Mouse (Mus musculus) heart, adult 18-20 months (tissue): ENCODE results near the gene 4931406C07Rik. TPM values are rescaled to one million over a fixed set of nuclear protein-coding genes. Genes with fewer than 3 reads are reported as not detected.

ENCODE experiments used
- DNase-seq, 2 experiments: peaks; one replicate each; pipeline ENCODE4 v3.0.0; 2021 to 2022; ENCODE audit warnings: mixed read lengths in 1 of 2
- microRNA-seq, 2 experiments: library from miRNA; unstranded; fragments of <30 nt; microRNA quantifications; one replicate each; pipeline ENCODE4 v1.2.0; 2022
- total RNA-seq, 2 experiments: library from RNA; stranded (reverse); gene quantifications; 2 replicates each; pipeline ENCODE4 v1.2.3; 2021

The 4931406C07Rik gene
- total RNA-seq, 2 experiments from 2014 or later = 4.2 to 11.9 TPM

- peak; percentile 7 to 17 for DNase-seq
These were observed 67.0 kb downstream of the 4931406C07Rik start, which contains the start of gene Vstm5 for GRCm38 (mm10) chr9:15239042-15239925. Gene Vstm5 (plus strand): TSS chr9:15239045.

DNA sequence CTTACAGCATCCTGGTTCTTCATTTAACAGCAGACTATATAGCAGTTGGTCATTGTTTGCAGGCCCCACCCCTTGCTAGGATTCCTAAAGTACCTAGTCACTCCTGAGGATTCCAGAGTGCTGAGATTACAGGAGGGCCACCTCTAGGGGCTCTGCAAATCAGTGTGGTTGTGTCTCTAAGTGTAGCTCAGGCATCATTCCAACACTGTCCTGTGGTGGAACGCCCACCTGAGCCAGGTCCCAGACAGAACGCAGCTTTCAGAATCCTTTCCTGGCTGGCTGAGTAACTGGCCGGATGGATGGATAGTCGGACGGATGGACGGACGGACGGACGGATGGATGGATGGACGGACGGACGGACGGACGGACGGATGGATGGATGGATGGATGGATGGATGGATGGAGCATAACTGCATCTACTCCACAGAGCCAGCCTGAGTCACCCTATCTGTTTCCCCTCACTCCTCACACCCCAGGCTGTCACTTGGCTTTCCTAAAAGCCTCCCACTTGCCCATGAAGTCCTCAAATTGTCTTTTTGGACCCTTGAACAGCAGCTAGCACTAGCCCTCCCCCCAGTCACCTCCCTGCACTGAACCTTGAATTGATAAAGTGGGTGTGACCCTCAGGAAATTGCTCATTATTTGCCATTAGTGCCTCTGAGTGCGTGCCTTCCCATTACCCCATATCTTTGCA, 67.8 kb downstream of the 4931406C07Rik start:
- peak in 1 of 2 experiments; percentile 7 for DNase-seq

DNA sequence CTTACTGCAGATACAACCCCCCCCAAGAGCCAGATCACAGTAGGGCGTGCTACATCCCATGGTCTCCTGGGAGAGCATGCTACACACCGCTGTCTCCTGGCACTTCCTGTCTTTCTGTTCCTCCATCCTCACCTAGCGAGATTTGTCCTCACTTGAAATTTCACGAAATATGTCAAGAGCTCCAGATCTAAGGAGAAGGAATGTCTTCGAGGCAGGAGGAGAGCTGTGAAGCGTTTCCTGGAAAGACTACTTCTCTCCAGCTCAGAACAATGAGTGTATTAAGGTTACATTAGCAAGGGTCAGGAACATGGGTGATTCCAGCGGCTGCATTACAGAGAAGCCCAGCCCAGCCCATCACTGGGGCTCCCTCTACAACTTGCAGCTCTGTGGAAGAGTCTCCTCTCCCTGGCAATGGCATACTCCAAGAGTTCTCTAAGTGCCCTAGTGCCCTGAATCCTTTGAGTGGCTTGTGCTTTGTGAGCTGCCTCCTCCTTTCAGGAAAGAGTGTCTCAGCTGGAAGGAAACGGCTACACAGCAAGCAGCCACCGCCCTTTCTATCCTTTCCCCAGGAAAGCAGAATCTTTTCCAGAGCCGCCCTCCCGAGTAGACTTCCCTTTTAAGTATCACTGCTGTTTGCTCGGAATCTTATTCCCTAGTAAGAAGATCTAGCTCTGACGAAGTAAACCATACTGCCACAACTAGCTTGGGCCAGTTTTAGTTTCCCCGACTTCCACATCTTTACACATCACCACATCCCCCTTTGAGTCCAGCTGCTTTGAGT, 68.5 kb downstream of the 4931406C07Rik start:
- peak; percentile 16 to 37 for DNase-seq

DNA sequence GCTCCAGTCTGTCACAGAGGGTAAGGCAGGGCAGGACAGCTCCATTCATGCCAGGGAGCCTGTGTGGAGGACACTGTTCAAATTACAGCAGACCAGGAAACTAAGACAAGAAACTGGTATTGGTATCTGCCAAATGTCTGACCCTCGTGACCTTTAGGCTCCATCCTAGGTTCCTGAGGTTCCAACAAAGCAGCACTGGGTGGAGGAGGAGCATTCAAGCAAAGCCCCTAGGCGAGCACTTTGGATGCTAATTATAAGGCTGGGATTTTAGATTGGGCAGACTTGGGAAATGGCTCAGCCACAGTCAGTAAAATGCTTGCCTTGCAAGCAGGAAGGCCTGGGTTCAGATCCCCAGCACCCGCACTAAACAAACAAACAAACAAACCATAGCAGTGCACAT, 70.3 kb downstream of the 4931406C07Rik start:
- no peak for DNase-seq

GRCm38 (mm10) chr9:15233604-15234003, 72.6 kb downstream of the 4931406C07Rik start:
- DNase-seq = no peak

Small RNA genes lying within 50 kb of the gene (microRNA-seq; reads per million reads assigned to microRNA genes)
- 0 reads per million in 2 experiments for gene Gm49349
- 0 reads per million in 2 experiments for gene mmu-mir-7650

Other genes starting within 250 kb of the 4931406C07Rik start
- under 1 TPM; 0.20 to 0.28 TPM for gene Hephl1, start 194.3 kb downstream of the 4931406C07Rik start, total RNA-seq
- under 1 TPM; 0.23 to 0.35 TPM for gene Vstm5, start 67.4 kb downstream of the 4931406C07Rik start, total RNA-seq
- gene Med17, start 26.5 kb downstream of the 4931406C07Rik start, total RNA-seq = 10 to 100 TPM; 13.1 to 17.7 TPM
- gene Taf1d, start 234 bp downstream of the 4931406C07Rik start, total RNA-seq = 10 to 100 TPM; 21.5 to 33.2 TPM
- 1 to 10 TPM; 4.5 to 4.9 TPM for gene Cep295, start 51.3 kb upstream of the 4931406C07Rik start, total RNA-seq
- gene Smco4, start 187.0 kb upstream of the 4931406C07Rik start, total RNA-seq = 10 to 100 TPM; 19.1 to 24.0 TPM